Mouse (Mus musculus): ENCODE data around the gene Tulp4.

DNA sequence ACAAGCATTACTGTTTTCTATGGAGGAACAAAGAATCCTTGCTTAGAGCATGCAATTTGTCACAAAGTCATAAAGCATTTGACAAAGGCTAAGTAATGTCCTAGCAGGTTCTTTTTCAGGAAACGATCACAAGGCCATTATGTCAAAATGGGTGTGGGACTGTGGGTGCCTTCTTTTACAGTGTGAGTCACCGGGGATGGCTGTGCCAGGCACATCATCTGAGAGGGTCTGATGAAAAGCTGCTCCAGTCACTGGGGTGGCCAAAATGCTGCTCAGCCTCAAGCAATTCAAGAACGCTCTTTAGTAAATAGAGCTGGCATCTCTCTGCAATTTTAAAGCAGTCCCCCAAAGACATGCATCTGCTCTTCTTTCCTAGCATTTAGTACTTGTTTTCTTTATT lies 74.2 kb downstream of the Tulp4 start:
- TF ChIP-seq EP300 (IDR thresholded peaks at IDR 0.05; ENCODE audit: low read depth) (no peak), CTCF (IDR thresholded peaks at IDR 0.05; ENCODE audit: low read depth) (no peak)
